Mouse (Mus musculus) intestine, embryonic 15.5 days (tissue): ENCODE measurements around the gene H2-Oa. TPM values are rescaled to one million over a fixed set of nuclear protein-coding genes. Genes with fewer than 3 reads are reported as not detected.

Source experiments
- ATAC-seq: fragments of 200-750 bp; cut with Nextera tagmentation; 2 replicates; pipeline ENCODE4 v1.8.0; 2017; ENCODE audit warnings: moderate TSS enrichment, moderate library complexity
- H3K27ac ChIP-seq: fragments of 300-500 bp; sonication (generic); 2 replicates; pipeline ENCODE4 v1.5.1; 2015; ENCODE audit warnings: mild to moderate bottlenecking, inconsistent platforms
- H3K27me3 ChIP-seq: fragments of 300-500 bp; sonication (generic); replicated peaks from 2 replicates; pipeline ENCODE4 v1.6.1; 2015; ENCODE audit warnings: inconsistent platforms
- H3K36me3 ChIP-seq: fragments of 300-500 bp; sonication (generic); 2 replicates; pipeline ENCODE4 v1.6.1; 2015; ENCODE audit warnings: inconsistent platforms
- H3K4me1 ChIP-seq: fragments of 300-500 bp; sonication (generic); replicated peaks from 2 replicates; pipeline ENCODE4 v1.6.1; 2015; ENCODE audit warnings: inconsistent platforms
- H3K4me2 ChIP-seq: fragments of 300-500 bp; sonication (generic); replicated peaks from 2 replicates; pipeline ENCODE4 v1.6.1; 2015; ENCODE audit warnings: mild to moderate bottlenecking, inconsistent platforms
- H3K4me3 ChIP-seq: fragments of 300-500 bp; sonication (generic); replicated peaks from 2 replicates; pipeline ENCODE4 v1.5.1; 2015; ENCODE audit warnings: inconsistent platforms
- H3K9ac ChIP-seq: fragments of 300-500 bp; sonication (generic); 2 replicates; pipeline ENCODE4 v1.6.1; 2015; ENCODE audit warnings: inconsistent platforms
- H3K9me3 ChIP-seq: fragments of 300-500 bp; sonication (generic); 2 replicates; pipeline ENCODE4 v1.6.1; 2016; ENCODE audit warnings: inconsistent platforms
- WGBS: fragments of 180-500 bp; shearing (Covaris S2); methylation state at CpG from one replicate; pipeline ENCODE4 v1.1.7; 2015; 5-methylcytosine and 5-hydroxymethylcytosine counted together
- polyA plus RNA-seq: library from polyadenylated mRNA; unstranded; fragments of >200 nt; fragmentation: Nextera tagmentation; extraction: Ambion mirVana; gene quantifications from 2 replicates; pipeline ENCODE4 v1.2.1, GENCODE M21; 2015

The H2-Oa gene
- polyA plus RNA-seq, 1 experiment from 2014 or later: 0.85 TPM

- Histone ChIP-seq H3K9me3 (no peaks in the 10 kb centered on the region), H3K27me3 (no peaks in the 10 kb centered on the region), H3K4me3 (no peak overlapping the region), H3K9ac (no peak overlapping the region), H3K4me1 (peaks cover 42% of the 10 kb centered on the region), H3K27ac (peak overlapping the region; percentile 64), H3K36me3 (no peaks in the 10 kb centered on the region), H3K4me2 (peak overlapping the region; percentile 24; the same call in 1 of the 2 replicates)
- 28% methylated on average over 6 of the region's 6 CpGs for WGBS
- ATAC-seq: peak; percentile 29
Observed at GRCm38 (mm10) chr17:34127475-34127874, 35.3 kb downstream of the H2-Oa start.

DNA sequence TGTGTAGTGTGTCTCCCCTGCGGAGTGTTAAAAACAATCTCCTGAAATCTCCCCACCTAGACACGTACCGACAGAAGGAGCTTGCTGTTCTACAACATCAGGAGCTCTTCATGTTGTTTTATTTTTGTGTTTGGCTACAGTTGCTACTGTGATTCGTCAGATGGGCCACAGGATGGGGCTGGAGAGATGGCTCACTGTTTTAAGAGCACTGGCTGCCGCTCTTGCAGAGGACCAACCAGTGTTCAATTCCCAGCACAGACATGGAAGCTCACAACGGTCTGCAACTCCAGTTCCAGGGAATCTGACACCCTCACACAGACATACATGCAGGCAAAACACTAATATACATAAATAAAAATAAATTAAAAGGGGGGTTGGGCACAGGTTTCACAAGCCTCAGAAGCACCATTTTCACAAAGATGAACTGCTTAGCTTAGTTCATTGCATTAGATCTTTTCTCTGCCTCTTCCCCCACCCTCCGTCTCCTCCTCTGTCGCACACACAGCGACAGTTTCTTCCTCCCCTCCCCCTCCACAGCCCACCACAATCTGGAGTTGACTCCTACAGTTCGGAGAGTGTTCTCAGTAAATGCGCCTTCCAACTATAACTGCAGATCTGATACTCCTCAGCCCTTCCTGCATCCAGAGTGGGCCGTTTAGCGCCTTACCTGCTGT lies 36.3 kb downstream of the H2-Oa start:
- ATAC-seq: no peak
- H3K9me3 ChIP-seq: no peaks in the 10 kb centered on the region
- 33% methylated on average over 13 of the region's 13 CpGs for WGBS
- peak overlapping the region; percentile 28 for H3K4me2 ChIP-seq
- no peak overlapping the region for H3K4me3 ChIP-seq
- no peaks in the 10 kb centered on the region for H3K27me3 ChIP-seq
- H3K4me1 ChIP-seq: peaks cover 41% of the 10 kb centered on the region
- H3K27ac ChIP-seq: no peak overlapping the region
- no peaks in the 10 kb centered on the region for H3K36me3 ChIP-seq
- no peak overlapping the region for H3K9ac ChIP-seq

GRCm38 (mm10) chr17:34128944-34129791 lies 37.0 kb downstream of the H2-Oa start:
- WGBS: 24% methylated on average over 18 of the region's 18 CpGs
- Histone ChIP-seq H3K9me3 (no peaks in the 10 kb centered on the region), H3K27ac (no peak overlapping the region), H3K4me2 (peak overlapping the region; percentile 28), H3K36me3 (no peaks in the 10 kb centered on the region), H3K9ac (no peak overlapping the region), H3K4me3 (no peak overlapping the region), H3K27me3 (no peaks in the 10 kb centered on the region), H3K4me1 (peaks cover 34% of the 10 kb centered on the region)
- no peak for ATAC-seq

DNA sequence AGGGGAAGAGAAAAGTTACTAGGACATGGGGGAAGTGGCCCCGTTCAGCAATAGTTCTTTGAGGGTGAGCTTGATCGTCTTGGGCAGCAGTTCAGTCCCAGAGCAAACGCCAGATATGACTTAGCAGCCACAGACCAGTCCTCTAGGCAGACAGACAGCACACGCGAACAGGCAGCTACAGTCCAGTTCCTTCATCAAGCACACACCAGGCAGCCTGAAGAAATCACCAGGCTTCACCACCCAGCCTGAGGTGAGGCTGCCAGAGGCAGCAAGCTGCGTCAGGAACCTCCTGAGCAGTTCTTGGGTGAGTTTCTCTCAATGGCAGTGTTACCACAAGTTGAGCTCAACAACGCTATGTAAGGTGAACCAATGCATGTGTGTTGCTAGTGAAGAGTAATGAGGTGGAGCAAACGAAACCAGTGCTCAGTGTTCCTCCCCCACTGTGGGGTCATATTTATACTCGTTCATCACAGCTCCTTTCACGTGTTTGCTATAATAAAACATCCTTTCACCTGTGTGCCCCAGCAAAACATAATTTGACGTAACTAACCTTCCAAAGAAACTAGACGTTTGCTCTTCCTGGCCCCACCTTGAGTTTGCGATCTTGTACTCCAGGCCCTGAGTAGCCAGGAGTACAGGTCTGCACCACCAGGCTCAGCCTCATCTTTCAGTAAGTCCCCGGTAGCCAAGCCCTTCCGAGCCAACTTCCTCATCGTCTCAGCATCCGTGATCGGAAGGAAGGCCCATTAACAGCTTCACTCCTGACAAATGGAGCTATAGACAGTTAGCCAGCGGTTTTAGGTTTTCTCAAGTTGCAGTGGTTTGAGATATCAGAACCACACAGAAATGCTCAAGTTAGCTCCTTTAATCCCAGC lies 38.2 kb downstream of the H2-Oa start:
- Histone ChIP-seq H3K9me3 (no peaks in the 10 kb centered on the region), H3K36me3 (no peaks in the 10 kb centered on the region), H3K4me1 (peaks cover 31% of the 10 kb centered on the region), H3K27me3 (no peaks in the 10 kb centered on the region), H3K27ac (no peak overlapping the region), H3K9ac (no peak overlapping the region), H3K4me2 (no peak overlapping the region), H3K4me3 (no peak overlapping the region)
- 70% methylated on average over 19 of the region's 19 CpGs for WGBS
- no peak for ATAC-seq

GRCm38 (mm10) chr17:34131911-34132310 lies 39.8 kb downstream of the H2-Oa start:
- 79% methylated on average over 7 of the region's 7 CpGs for WGBS

GRCm38 (mm10) chr17:34133289-34133688 lies 41.1 kb downstream of the H2-Oa start:
- no peak overlapping the region for H3K9ac ChIP-seq
- H3K9me3 ChIP-seq: no peaks in the 10 kb centered on the region
- WGBS: 78% methylated on average over 11 of the region's 11 CpGs
- ATAC-seq: no peak
- H3K4me2 ChIP-seq: no peak overlapping the region
- H3K27ac ChIP-seq: no peak overlapping the region
- H3K36me3 ChIP-seq: no peaks in the 10 kb centered on the region
- H3K27me3 ChIP-seq: 0 out of 2 replicates have a peak, but pooled peaks cover 3% of the 10 kb centered on the region
- H3K4me3 ChIP-seq: no peak overlapping the region
- peaks cover 12% of the 10 kb centered on the region for H3K4me1 ChIP-seq

More at GRCm38 (mm10) chr17:34131911-34132310, 39.8 kb downstream of the H2-Oa start:
- Histone ChIP-seq H3K9ac (no peak overlapping the region), H3K4me1 (peaks cover 24% of the 10 kb centered on the region), H3K9me3 (no peaks in the 10 kb centered on the region), H3K27ac (no peak overlapping the region), H3K36me3 (no peaks in the 10 kb centered on the region), H3K4me2 (no peak overlapping the region), H3K27me3 (no peaks in the 10 kb centered on the region), H3K4me3 (no peak overlapping the region)
- ATAC-seq: no peak

GRCm38 (mm10) chr17:34134451-34134850 lies 42.3 kb downstream of the H2-Oa start:
- Histone ChIP-seq H3K4me2 (no peak overlapping the region), H3K4me1 (peaks cover 7% of the 10 kb centered on the region; the same call in 1 of the 2 replicates), H3K9me3 (no peaks in the 10 kb centered on the region), H3K27me3 (0 out of 2 replicates have a peak, but pooled peaks cover 4% of the 10 kb centered on the region), H3K27ac (no peak overlapping the region), H3K36me3 (no peaks in the 10 kb centered on the region), H3K9ac (no peak overlapping the region), H3K4me3 (no peak overlapping the region)
- ATAC-seq: no peak
- 84% methylated on average over 3 of the region's 3 CpGs for WGBS

- H3K36me3 ChIP-seq: no peaks in the 10 kb centered on the region
- H3K9me3 ChIP-seq: no peaks in the 10 kb centered on the region
- H3K27ac ChIP-seq: no peak overlapping the region
- H3K27me3 ChIP-seq: peaks cover 8% of the 10 kb centered on the region
- H3K4me1 ChIP-seq: peaks cover 10% of the 10 kb centered on the region; the same call in 1 of the 2 replicates
- H3K4me2 ChIP-seq: peak overlapping the region; percentile 72
- H3K9ac ChIP-seq: 0 out of 2 replicates have a peak overlapping the region, but pooled peaks have one; percentile 20
- peak overlapping the region; percentile 35 for H3K4me3 ChIP-seq
- WGBS: 7% methylated on average over 31 of the region's 31 CpGs
- peak; percentile 98 for ATAC-seq
Observed at GRCm38 (mm10) chr17:34135297-34136224, 43.4 kb downstream of the H2-Oa start.

GRCm38 (mm10) chr17:34137601-34138000 lies 45.5 kb downstream of the H2-Oa start:
- no peak overlapping the region for H3K27ac ChIP-seq
- H3K9ac ChIP-seq: no peak overlapping the region
- ATAC-seq: no peak
- H3K4me1 ChIP-seq: peaks cover 10% of the 10 kb centered on the region; the same call in 1 of the 2 replicates
- no peaks in the 10 kb centered on the region for H3K9me3 ChIP-seq
- no peaks in the 10 kb centered on the region for H3K36me3 ChIP-seq
- WGBS: 70% methylated on average over 7 of the region's 7 CpGs
- no peak overlapping the region for H3K4me2 ChIP-seq
- H3K4me3 ChIP-seq: no peak overlapping the region
- H3K27me3 ChIP-seq: peaks cover 8% of the 10 kb centered on the region

DNA sequence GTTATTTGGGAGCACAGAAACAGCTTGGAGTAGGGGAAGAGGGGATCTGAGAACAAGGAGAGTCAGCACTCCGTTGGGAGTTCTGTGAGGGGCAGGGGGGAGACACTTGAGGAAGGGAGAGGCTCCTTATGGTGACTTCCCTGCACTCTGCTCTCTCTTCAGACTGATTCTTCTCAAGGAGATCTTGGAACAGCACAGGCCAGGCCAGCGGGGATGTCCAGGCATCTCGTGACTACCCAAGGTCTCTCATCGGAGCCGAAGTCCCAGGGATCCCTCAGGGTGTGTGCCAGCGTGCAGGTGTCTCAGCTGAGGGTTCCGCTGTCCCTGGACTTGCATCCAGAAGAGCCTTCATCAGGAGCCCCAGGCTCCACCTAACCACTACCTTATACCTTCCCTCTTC lies 46.5 kb downstream of the H2-Oa start:
- Histone ChIP-seq H3K4me1 (peaks cover 10% of the 10 kb centered on the region; the same call in 1 of the 2 replicates), H3K36me3 (no peaks in the 10 kb centered on the region), H3K4me3 (no peak overlapping the region), H3K9ac (no peak overlapping the region), H3K27ac (no peak overlapping the region), H3K27me3 (peaks cover 8% of the 10 kb centered on the region), H3K9me3 (no peaks in the 10 kb centered on the region), H3K4me2 (no peak overlapping the region)
- no peak for ATAC-seq
- 86% methylated on average over 7 of the region's 7 CpGs for WGBS

- Histone ChIP-seq H3K36me3 (no peaks in the 10 kb centered on the region), H3K4me2 (peak overlapping the region; percentile 74), H3K4me3 (peak overlapping the region; percentile 31), H3K27me3 (peaks cover 8% of the 10 kb centered on the region), H3K4me1 (peaks cover 10% of the 10 kb centered on the region; the same call in 1 of the 2 replicates), H3K9ac (peak overlapping the region; percentile 44), H3K9me3 (no peaks in the 10 kb centered on the region), H3K27ac (no peak overlapping the region)
- 2% methylated on average over 16 of the region's 16 CpGs for WGBS
- ATAC-seq: 0 out of 2 replicates have a peak, but pooled peaks have one; percentile 39
Observed at GRCm38 (mm10) chr17:34139416-34139815, 47.3 kb downstream of the H2-Oa start.
